Mouse (Mus musculus): Measurements from ENCODE around the gene Gm10190.
"Not testable (repeated sequence)": the region's sequence is repeated elsewhere in the genome, so short reads cannot be mapped to it uniquely, and the experiment has no call there.

The Gm10190 gene

DNA sequence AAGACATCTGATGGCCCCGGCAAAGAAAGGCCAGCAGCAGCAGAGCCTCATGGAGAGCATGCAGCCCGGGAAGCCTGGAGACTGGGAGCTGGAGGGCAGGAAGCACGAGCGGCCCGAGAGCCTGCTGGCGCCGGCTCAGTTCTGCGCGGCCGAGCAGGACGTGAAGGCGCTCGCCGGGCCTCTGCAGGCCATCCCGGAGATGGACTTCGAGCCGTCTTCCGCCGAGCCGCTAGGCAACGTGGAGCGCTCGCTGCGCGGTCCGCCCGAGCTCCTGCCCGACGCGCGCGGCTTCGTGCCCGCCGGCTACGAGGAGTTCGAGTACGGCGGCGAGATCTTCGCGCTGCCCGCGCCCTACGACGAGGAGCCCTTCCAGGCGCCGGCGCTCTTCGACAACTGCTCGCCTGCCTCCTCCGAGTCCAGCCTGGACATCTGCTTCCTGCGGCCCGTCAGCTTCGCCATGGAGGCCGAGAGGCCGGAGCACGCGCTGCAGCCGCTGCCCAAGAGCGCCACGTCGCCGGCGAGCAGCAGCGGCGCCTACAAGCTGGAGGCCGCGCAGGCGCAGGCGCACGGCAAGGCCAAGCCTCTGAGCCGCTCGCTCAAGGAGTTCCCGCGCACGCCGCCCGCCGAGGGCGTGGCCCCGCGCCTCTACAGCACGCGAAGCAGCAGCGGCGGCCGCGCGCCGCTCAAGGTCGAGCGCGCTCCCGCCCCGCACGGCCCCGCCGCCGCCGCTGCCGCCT, at the start of gene Gm10190:
TSS of gene Gm10190 (minus strand) at position 553 of the 737 bp plus-strand sequence.
- peak; percentile 83 to 84 for DNase-seq

DNA sequence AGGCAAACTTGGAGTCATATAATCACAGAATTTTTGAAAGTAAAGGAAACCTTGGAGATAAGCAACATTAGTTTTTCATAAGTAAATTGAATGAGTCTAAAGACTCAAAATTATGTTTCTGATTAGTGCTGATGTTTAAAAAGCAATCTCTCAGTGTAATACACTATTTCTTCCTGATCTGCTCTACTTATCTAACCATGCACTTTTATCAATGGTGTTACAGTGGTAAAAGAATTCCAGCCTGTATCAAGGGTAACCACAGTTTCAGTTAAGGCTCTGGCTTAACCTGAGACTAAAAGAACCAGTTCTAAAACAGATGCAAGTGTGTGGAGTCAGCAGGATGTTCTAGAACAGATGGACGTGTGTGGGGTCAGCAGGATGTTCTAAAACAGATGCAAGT, 47.7 kb upstream of the Gm10190 start:
- no peak for DNase-seq

DNA sequence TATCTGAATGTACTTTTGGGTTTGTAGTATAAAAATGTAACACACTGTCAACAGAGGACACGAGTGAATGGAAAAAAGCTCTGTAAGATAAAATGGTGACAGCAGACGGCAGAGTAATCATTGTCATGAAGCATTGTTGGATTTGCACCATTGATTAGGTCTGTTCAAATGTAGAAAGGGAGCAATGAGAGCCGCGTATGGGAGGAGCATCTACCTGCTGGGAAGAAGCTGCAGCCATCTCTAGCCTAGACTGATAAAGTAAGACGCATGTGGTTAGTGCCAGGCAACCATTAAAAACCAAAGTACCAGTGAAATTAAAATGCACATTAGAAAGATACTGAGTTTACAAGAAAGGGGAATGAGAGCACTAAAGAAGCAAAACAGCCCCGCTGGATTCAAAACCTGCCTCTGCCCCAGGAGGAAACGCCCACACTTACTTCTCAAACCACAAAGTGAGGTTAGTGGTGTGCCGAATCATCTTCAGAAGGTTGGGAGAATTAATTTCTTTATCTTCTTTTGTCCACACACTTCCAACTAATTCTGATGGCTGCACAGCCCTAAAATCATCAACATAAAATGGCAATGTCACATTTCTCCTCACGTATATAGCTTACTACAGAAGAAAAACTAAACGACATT, 45.4 kb upstream of the Gm10190 start:
- DNase-seq = no peak

DNA sequence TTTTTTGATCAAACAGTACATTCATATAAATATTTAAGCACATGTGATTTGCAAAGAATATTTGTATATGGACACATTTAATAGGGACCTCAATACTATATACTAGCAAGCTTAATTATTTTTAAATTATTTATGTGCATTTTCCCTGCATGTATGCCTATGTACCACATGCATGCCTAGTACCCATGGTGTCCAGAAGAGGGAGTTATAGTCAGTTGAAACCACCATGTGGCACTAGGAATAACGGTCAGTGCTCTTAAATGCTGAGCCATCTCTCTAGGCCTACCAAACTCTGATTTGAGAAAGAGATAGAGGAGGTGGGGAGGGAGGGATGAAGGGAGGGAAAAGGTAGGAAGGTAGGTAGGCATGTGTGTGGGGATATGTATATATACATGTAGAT, 37.8 kb upstream of the Gm10190 start:
- no peak for DNase-seq

DNA sequence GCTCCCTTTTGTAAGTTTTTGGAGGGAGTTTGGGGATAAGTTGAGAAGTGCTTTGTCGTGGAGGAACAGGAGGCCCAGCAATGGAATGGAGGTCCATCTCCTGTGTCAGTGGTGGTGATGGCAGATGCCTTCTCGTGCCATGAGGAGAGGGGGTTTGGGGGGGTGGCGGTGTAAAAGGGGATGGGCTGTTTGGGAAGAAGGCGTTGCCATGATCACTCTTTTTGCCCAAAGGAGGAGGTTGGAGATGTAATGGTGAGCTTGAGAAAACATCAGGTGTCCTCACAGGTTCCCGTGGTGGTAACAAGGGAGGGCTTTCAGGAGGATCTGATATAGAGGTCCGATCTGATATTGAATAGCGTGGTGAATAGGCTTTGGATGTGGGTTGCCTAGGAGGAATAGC, 24.9 kb upstream of the Gm10190 start:
- no peak for DNase-seq

DNA sequence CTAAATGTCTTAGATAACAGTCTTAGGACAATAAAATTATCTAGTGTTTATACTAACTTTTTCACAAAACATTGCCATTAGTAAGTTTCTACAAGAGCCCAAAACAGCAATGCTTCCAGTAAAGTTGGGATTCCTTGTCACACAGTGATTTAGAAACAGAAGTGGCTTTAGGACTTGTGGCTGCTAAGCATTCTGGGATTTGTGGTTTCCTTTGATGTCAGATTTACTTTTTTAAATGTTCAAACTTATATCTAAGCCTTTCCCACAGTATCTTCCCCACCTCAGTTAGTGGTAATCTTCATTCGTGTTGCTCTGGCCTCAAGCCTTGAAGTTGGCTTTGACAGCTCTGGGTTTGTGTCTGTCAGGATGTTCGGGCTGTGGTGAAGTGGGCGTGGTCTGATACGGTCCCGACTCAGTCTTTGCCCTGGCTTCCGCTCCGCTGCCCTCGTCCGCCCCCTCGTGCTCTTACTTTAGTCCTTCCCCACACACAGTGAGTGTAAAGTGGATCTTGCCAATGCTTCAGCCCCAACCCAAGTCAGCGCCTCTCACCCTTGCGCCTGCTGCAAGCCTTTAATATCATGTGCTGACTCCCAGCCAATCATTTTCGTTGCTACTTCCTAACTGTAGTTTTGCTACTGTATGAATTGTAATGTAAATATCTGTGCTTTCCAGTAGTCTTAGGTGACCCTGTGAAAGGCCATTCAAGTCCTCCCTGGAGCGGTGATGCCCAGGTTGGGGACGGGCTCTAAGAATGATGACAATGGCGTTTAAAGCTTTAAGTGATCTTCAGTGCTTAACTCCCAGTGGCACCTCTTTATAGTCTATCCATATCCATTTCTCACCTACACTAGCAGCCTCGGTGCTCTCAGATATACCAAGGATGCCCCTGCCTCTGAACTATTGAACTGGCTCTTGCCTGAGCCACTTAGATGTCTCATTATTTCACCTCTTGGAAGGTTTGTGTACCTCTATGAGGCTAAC, 18.4 kb upstream of the Gm10190 start:
- peak; percentile 59 to 61 for DNase-seq

DNA sequence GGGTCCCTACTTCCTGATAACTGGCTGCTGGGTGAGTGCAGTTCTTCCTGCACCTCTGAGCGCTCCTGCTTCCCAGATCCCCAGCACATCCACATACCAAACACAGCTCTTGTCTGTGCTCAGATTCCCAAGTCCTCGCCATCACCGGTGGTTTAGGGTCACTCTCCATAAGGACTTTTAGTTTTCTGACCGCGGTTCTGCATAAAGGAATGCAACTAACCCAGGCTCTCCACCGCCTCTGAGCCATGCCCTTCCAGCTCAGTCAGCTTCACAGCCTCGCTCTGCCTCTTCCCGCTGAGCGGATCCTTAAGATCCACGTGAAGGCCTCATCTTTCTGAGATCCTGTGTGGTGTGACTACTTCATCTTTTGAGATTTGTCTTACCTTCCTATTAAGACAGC, 16.7 kb upstream of the Gm10190 start:
- no peak for DNase-seq

DNA sequence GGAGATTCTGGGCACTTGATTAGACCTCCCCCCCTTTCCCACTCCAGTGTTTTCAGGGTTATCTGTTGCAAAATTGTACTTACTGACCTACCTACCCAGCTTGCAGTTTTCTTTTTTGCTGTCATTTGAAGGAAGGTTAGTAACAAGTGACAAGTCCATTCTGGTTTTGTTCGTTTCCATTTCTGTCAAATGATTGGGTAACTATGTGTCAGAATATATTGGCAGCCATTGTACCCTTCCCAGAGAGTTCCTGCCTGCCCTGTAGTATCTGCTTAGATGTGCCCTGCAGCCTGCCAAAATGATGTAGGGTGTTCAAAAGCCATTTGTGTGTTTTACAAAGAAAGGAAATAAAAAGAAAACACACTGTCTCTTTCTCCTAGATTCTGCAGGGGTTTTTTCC, 12.3 kb upstream of the Gm10190 start:
- no peak for DNase-seq

DNA sequence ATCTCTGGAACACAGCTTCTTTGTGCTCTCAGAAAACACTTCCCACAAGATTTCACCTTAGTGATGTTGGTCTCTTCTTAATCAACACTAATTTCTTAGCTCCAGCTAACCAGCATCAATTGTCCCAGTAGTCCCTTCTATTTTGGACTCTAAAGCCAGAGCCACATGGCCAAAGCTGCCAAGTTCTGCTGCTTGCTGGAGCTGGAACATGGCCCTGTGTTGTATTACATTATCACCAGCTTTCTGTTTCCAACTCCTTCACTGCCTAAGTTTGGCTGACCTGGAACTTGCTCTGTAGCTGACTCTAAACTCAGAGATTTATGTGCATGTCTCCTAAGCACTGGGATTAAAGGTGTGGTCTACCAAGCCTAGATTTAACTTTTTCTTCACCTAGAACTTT, 5.0 kb upstream of the Gm10190 start:
- DNase-seq = not testable (repeated sequence)

DNA sequence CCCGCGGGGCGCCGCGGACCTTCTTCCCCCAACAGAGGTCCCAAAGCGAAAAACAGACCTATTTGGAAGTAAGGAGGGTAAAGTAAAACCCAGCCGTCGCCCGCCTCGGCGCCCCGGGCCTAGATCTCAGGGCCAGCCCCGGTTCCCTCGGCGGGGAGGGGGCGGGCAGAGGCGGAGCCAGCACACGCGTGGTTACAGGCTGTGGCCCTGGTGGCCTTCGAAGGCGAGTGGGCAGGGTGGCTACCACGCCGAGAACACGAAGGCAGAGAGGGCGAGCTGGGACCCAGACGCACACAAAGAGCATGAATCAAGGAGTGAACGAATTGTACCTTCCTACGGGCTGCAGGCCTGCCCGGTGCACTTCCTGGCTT, 370 bp upstream of the Gm10190 start:
- DNase-seq = no peak

DNA sequence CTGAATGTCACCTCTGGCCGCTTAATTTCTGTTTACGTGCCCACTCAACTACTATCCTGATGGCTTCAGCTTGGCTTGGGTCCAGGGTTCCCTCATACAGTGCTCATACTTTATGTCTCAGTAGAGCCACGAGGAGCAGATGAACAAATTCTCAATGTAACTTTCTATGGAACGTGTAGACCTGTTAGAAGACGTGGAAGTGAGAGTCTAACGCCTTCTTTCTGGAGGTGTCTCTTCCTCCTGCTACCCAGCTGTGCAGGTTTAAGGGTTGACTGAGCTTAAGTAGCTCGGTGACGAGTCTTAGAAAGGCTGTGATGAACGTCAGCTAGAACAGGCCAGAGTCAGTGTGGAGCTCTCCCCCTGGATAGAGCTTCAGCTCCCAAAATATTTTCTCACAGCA, 4.7 kb downstream of the Gm10190 start:
- DNase-seq = no peak

DNA sequence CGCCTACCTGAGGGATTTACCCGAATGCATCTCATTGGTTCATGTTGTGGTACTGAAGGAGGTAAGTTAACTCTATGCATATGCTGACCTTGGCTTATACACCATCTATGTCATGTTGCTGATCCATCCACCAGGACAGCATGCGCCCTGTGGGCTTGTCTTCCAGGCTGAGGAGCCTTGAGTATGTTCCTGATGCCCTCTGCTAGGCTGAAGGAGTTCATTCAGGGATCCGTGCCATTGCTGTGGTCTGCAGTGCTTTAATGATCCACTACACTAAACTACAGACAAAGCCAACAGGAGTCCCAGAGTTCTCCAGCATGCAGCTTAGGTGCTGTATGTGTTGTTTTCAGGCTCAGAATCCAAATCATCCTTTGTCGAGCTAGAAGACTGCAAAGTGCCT, 6.1 kb downstream of the Gm10190 start:
- no peak for DNase-seq

DNA sequence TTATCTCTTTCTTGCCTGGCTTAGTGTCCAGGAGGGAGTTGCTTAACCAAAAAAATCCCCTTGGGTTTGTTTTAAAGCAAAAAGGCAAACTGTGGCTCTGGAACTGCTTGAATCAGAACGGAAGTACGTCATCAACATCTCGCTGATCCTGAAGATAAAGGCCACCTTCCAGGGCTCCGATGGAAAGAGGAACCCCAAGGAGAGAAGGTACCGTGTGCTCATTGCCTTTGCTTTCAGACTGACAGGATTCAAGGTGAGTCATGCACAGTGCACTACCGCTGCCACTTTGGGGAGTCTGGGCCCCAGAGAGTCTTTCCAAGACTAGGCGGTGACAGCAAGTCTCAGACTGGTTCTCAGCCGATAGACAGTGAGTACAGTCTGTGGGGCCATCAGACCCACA, 13.1 kb downstream of the Gm10190 start:
- no peak for DNase-seq

DNA sequence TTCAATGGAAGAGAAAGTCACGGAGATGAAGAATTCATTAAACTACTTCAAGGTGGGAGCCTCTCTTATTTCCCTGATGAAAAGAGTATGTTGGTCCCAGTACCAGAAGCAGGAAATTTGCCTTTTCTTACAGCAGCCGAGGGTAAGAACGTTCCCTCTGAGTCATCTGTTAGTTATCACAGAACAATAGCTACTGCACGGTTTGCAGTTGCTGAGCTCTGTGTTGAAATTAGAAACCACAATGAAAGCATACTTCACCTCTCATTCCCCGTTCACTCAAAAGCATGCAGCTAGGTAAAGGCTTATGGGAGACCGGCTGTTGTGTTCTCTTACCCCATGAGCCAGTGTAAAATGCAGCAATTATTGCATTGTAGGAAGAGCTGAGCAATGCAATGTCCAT, 26.1 kb downstream of the Gm10190 start:
- DNase-seq = no peak

DNA sequence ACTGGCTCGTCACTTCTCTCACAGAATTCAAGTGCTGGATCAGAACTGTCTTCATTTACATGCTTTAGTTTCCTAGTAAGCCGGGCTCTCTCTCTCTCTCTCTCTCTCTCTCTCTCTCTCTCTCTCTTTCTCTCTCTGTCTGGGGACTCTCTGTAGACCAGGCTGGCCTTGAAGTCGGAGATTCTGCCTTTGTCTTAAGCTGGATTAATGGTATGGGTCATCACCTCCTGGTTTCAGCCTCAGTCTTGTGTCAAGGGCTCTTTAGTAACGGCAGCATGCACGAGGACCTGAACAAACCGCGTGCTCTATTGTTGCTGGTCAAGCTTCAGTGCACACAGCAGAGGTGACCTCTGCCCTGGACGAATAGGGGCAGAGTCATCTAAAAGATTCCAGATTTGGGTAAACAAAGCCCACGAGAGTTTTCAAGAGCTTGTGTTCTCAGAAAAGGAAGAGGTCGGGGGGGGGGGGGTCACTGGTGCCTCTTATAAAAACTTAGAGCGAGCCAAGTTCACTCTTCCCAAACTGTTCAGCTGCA, 26.7 kb downstream of the Gm10190 start:
- no peak for DNase-seq

DNA sequence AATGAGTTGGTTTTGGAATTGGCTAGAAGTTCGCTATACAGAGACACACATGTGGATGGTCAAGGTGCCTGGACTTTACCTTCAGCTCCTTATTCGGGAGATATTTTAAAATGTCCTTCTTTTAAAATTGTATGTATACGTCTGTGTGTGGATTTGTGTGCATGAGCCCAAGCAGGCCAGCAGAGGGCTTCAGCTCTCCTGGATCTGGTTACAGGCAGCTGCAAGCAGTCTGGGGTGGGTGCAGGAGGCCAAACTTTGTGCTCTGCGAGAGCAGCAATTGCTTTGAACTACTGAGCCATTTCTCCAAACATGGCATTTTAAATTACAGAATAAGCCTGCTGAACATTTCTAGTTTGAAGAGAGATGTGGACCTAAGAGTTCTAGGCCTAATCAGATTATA, 28.1 kb downstream of the Gm10190 start:
- DNase-seq = no peak

DNA sequence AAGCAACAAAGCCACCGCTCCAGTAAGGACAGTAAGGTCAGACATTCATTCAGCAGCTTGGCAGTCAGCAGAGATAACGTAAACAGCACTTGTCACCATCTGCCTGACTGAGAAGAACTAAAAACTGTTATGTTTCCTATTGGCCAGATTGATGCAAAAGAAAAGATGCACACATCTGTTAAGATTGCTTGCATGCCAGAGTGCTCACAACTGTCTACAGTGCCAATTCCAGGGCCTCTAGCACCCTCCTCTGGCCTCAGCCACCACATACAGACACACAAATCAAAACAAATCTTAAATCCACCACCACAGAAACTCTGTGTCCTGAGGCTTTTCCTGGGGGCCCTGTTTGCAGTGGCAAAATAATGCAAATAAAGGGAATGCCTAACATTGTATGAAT, 41.0 kb downstream of the Gm10190 start:
- DNase-seq = no peak

DNA sequence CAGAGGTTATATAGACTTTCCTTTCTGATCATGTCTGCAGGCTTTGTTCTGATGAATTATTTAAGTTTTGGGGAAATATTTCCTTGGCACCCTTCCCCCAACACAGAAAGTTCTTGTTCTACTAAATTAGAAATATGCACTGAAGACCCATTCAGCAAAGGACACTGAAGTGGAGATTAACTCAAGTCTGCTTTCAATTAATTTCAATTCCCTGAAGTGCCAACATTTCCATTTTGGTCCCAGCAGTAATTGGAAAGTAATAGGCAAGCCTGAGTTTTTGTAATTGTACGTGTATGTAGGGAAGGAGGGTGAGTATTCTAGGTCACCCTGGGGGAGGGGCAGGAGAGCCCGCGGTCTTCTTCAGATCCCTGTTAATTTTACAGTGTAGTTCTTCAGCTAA, 46.9 kb downstream of the Gm10190 start:
- no peak for DNase-seq

DNA sequence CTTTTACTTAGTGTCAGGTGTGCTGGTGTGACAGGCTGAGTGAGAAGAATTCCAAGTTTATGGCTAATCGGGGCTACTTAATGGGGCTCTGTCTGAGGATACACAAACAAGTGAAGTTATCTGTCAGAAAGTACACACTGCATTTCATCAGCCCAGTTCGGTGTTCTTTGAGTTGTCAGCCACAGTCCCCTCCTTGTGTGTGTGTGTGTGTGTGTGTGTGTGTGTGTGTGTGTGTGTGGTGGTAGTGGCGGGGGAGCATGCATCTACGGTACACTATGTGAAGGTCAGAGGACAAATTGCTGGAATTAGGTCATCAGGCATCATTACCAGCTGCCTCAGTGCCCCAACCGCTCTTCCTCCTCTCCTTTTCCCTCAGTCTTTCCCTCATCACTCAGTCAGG, 47.9 kb downstream of the Gm10190 start:
- no peak for DNase-seq

DNA sequence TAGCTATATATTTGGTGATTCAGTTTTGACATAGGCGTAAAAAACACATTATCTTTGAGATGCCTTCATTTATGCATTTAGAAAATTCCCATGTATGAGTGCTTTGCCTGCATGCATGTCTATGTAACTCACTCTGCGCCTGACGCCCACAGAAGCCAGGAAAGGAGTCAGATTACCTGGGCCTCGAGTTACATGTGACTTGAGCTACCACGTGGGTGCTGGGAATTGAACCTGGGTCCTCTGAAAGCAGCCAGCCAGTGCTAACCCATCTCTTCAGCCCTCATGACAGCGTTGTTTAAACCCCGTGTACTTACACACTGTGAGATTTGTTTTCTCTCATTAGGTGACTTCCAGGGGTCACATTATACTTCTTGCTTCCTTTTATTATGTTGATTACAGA, 48.8 kb downstream of the Gm10190 start:
- DNase-seq = no peak

DNA sequence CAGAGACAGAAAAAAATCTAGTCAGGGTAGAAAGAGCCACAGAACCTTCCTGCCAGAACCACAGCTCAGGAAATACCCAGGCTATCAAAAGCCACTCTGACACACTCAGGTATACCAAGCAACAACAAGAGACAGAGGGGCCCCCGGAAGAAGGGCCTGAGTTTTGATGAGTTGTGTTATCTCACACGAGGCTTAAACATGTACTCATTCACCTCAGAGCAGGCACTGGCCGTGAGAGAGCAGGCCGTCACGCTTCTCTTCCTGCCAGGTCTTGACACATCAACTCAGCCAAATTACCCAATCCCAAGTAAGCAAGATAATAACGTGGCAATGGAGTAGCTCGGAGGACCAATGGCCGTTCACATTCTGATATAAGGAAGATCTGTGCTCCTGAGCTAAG, 49.7 kb downstream of the Gm10190 start:
- DNase-seq = no peak

All from thymus, adult 18-20 months (tissue).